Comparison of ENCODE assay signal across 9 mouse cellular contexts in genomic region chr5:147966646-147967045, GRCm38 (mm10).
"Had no signal": no experiment of that assay in that cellular context is flagged by ENCODE, and none has a peak within 500 bp of the region (broad histone marks: within the 10 kb centered on the region; RNA-seq: fewer than 3 reads in every experiment).

No protein-coding gene starts in this region.

- DNase-seq: kidney, postnatal 36 days; layer of hippocampus, postnatal 36 days; liver, embryonic 13.5 days; lung, adult 2 months; lung, postnatal 14 days; right cerebral cortex, adult 18-20 months; right cerebral cortex, postnatal 14 days; right cerebral cortex, postnatal 4 days; thymus, postnatal 25 days had no signal
